Mouse (Mus musculus) liver, adult (tissue): ENCODE data around the gene Nrxn2.

Source experiments
- GATA4 ChIP-seq: IDR thresholded peaks from 2 replicates; pipeline ENCODE4 v1.6.1; 2014; ENCODE audit warnings: mild to moderate bottlenecking, low read length; ENCODE audit not compliant: insufficient replicate concordance

Nrxn2 gene

GRCm38 (mm10) chr19:6418233-6418879 lies at the start of gene Nrxn2:
Gene Nrxn2, plus strand, starts transcription at chr19:6418731.
- TF ChIP-seq GATA4 = no peak

- no peak for TF ChIP-seq GATA4
Observed at GRCm38 (mm10) chr19:6370175-6370574, 48.4 kb upstream of the Nrxn2 start.

- no peak for TF ChIP-seq GATA4
Observed at GRCm38 (mm10) chr19:6372433-6372832, 46.1 kb upstream of the Nrxn2 start.

- no peak for TF ChIP-seq GATA4
Observed at GRCm38 (mm10) chr19:6373539-6374400, 44.8 kb upstream of the Nrxn2 start.

GRCm38 (mm10) chr19:6374571-6374970 lies 44.0 kb upstream of the Nrxn2 start:
- no peak for TF ChIP-seq GATA4

- no peak for TF ChIP-seq GATA4
Observed at GRCm38 (mm10) chr19:6375423-6376254, 42.9 kb upstream of the Nrxn2 start.

- no peak for TF ChIP-seq GATA4
Observed at GRCm38 (mm10) chr19:6376255-6376564, 42.3 kb upstream of the Nrxn2 start.

- TF ChIP-seq GATA4 = no peak
Observed at GRCm38 (mm10) chr19:6376643-6377042, 41.9 kb upstream of the Nrxn2 start.

GRCm38 (mm10) chr19:6377327-6378040 lies 41.0 kb upstream of the Nrxn2 start:
- no peak for TF ChIP-seq GATA4

- no peak for TF ChIP-seq GATA4
Observed at GRCm38 (mm10) chr19:6380411-6381166, 37.9 kb upstream of the Nrxn2 start.

GRCm38 (mm10) chr19:6381238-6381637 lies 37.3 kb upstream of the Nrxn2 start:
- no peak for TF ChIP-seq GATA4

GRCm38 (mm10) chr19:6382323-6382924 lies 36.1 kb upstream of the Nrxn2 start:
- TF ChIP-seq GATA4 = no peak

GRCm38 (mm10) chr19:6383470-6383869 lies 35.1 kb upstream of the Nrxn2 start:
- no peak for TF ChIP-seq GATA4

- TF ChIP-seq GATA4 = no peak
Observed at GRCm38 (mm10) chr19:6384128-6384527, 34.4 kb upstream of the Nrxn2 start, which contains the start of gene Pygm. Gene Pygm, plus strand, starts transcription at chr19:6384399.

- no peak for TF ChIP-seq GATA4
Observed at GRCm38 (mm10) chr19:6384954-6385353, 33.6 kb upstream of the Nrxn2 start.
